Comparison of ENCODE assay signal across 14 mouse cellular contexts in the genomic region with DNA sequence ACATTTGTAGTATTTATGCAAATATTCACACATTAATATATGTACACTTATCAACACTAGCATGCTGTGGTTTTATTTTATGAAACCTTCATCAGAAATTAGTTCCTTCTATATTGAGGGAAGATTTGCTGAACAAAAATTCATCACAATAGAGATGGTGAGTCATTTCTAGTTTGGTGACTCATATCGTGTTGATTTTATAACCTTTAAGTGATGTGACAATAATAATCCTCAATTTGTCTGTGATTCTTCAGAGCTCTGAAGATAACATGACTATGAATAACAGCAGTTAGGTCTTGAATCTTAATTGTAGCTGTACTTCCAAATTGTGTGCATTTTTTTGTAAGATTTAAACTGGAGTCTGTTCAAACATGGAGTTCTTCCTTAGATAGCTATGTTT.
"Had no signal": no experiment of that assay in that cellular context is flagged by ENCODE, and none has a peak within 500 bp of the region (broad histone marks: within the 10 kb centered on the region; RNA-seq: fewer than 3 reads in every experiment).

No protein-coding gene starts in this region.

- ATAC-seq: liver, embryonic 12.5 days; midbrain, embryonic 13.5 days; midbrain, embryonic 16.5 days had no signal

- DNase-seq: kidney, adult 9 months; kidney, postnatal 14 days; layer of hippocampus, adult 9-11 months; liver; lung, adult 18-20 months; lung, postnatal 10 days; lung, postnatal 36 days; retina, postnatal 1 day; right cerebral cortex, postnatal 25 days; spleen, adult 18-20 months; thymus, postnatal 25 days had no signal
